In the genomic region with DNA sequence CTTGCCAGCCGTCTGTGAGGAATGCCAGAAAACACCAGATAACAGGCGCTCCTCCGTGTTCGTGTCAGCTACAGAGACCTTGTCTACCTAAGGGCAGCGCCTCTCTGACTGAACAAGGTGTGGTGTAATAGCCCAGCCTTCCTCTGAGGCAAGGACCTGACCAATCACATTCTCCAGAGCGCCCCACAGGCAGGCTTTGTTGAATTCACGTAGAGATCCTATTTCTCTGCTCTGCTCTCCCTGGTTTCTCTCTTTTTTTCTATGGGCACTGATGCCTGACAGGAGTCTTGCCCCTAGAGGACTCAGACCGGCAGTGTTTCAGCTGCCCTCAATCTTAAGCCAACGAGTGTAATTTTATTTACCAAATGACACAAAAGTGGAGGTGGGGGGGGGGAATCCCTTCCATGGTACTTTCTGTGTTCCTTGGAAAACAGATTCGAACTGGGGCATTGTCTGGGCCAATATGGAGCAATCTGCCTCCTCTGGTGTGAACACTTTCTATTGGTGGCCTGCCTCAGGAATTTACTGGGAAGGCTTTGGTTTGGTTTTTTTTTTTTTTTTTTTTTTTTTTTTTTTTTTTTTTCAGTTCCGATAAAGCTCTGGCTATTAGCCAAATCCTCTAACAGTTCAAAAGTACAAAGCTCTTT, we compare ENCODE assay signal across 10 mouse cellular contexts. TPM values are rescaled to one million over a fixed set of nuclear protein-coding genes. Genes with fewer than 3 reads are reported as not detected.
A peak's percentile ranks its signal among the peaks of the same experiment; 100 is the strongest.
DNase-seq lines count a peak whose midpoint lies in the region; ATAC-seq lines count a peak whose summit lies in the region.
"Had no signal": no experiment of that assay in that cellular context is flagged by ENCODE, and none has a peak within 500 bp of the region (broad histone marks: within the 10 kb centered on the region; RNA-seq: fewer than 3 reads in every experiment).

No protein-coding gene starts in this region.

- no peak overlapping the region for H3K9ac ChIP-seq in forebrain, embryonic 13.5 days
- H3K9ac ChIP-seq in embryonic facial prominence, embryonic 14.5 days (ENCODE audit: low read depth, low read length), result no peak overlapping the region
- H3K9ac ChIP-seq: neural tube, embryonic 12.5 days had no signal

- no peak for DNase-seq in forebrain, embryonic 10.5 days (ENCODE audit: extremely low spot score, low spot score)
- peak; percentile 43 for DNase-seq in embryonic facial prominence, embryonic 14.5 days (ENCODE audit: low spot score)
- peak; percentile 50 for DNase-seq in kidney, postnatal 10 days
- DNase-seq in thymus, postnatal 10 days (ENCODE audit: low spot score in 2 of 2), result no peak
- DNase-seq in right cerebral cortex, postnatal 25 days, result no peak
- DNase-seq in thymus, adult 18-20 months, result no peak

- ATAC-seq in forebrain, embryonic 13.5 days, result no peak
- ATAC-seq in embryonic facial prominence, embryonic 14.5 days (ENCODE audit: low read depth), result peak; percentile 70; the same call in 1 of the 2 replicates
- 0 out of 2 replicates have a peak, but pooled peaks have one; percentile 4 for ATAC-seq in megakaryocyte progenitor cell, adult 5-6 weeks (replicated peaks; ENCODE audit: poor library complexity)

- H3K4me3 ChIP-seq in forebrain, embryonic 10.5 days, result 0 out of 2 replicates have a peak overlapping the region, but pooled peaks have one; percentile 4
- H3K4me3 ChIP-seq in forebrain, embryonic 13.5 days, result no peak overlapping the region
- H3K4me3 ChIP-seq in embryonic facial prominence, embryonic 14.5 days (ENCODE audit: low read depth, low read length), result no peak overlapping the region
- H3K4me3 ChIP-seq: neural tube, embryonic 12.5 days had no signal

- 17% methylated on average over 11 of the region's 11 CpGs for WGBS in forebrain, embryonic 10.5 days
- 14% methylated on average over 11 of the region's 11 CpGs for WGBS in forebrain, embryonic 13.5 days
- 13% methylated on average over 11 of the region's 11 CpGs for WGBS in embryonic facial prominence, embryonic 14.5 days

- peaks cover 18% of the 10 kb centered on the region for H3K4me1 ChIP-seq in forebrain, embryonic 10.5 days
- H3K4me1 ChIP-seq in forebrain, embryonic 13.5 days, result no peaks in the 10 kb centered on the region; the same call in 1 of the 2 replicates
- H3K4me1 ChIP-seq in embryonic facial prominence, embryonic 14.5 days (ENCODE audit: control insufficient read depth, insufficient read depth, low read length), result no peaks in the 10 kb centered on the region
- H3K4me1 ChIP-seq: neural tube, embryonic 12.5 days had no signal

- no peaks in the 10 kb centered on the region for H3K9me3 ChIP-seq in forebrain, embryonic 10.5 days
- no peaks in the 10 kb centered on the region for H3K9me3 ChIP-seq in forebrain, embryonic 13.5 days (replicated peaks)
- H3K9me3 ChIP-seq in embryonic facial prominence, embryonic 14.5 days (ENCODE audit: control insufficient read depth, low read length), result no peaks in the 10 kb centered on the region
- H3K9me3 ChIP-seq: neural tube, embryonic 12.5 days had no signal

- no peak overlapping the region for H3K27ac ChIP-seq in forebrain, embryonic 10.5 days
- H3K27ac ChIP-seq in forebrain, embryonic 13.5 days, result no peak overlapping the region
- H3K27ac ChIP-seq in embryonic facial prominence, embryonic 14.5 days (replicated peaks; ENCODE audit: low read depth, low read length), result no peak overlapping the region
- H3K27ac ChIP-seq: neural tube, embryonic 12.5 days had no signal

- H3K4me2 ChIP-seq in forebrain, embryonic 13.5 days, result no peak overlapping the region
- peak overlapping the region; percentile 21 for H3K4me2 ChIP-seq in embryonic facial prominence, embryonic 14.5 days (ENCODE audit: low read depth, low read length)
- H3K4me2 ChIP-seq: neural tube, embryonic 12.5 days had no signal

- no peaks in the 10 kb centered on the region for H3K36me3 ChIP-seq in forebrain, embryonic 10.5 days (replicated peaks)
- H3K36me3 ChIP-seq in forebrain, embryonic 13.5 days (ENCODE audit: poor library complexity, severe bottlenecking), result no peaks in the 10 kb centered on the region
- H3K36me3 ChIP-seq in embryonic facial prominence, embryonic 14.5 days (ENCODE audit: control insufficient read depth, insufficient read depth, low read length), result no peaks in the 10 kb centered on the region
- H3K36me3 ChIP-seq: neural tube, embryonic 12.5 days had no signal

- H3K27me3 ChIP-seq in forebrain, embryonic 10.5 days (ENCODE audit: poor library complexity, severe bottlenecking), result no peaks in the 10 kb centered on the region
- 0 out of 2 replicates have a peak, but pooled peaks cover 5% of the 10 kb centered on the region for H3K27me3 ChIP-seq in forebrain, embryonic 13.5 days
- no peaks in the 10 kb centered on the region for H3K27me3 ChIP-seq in embryonic facial prominence, embryonic 14.5 days (replicated peaks; ENCODE audit: control insufficient read depth, insufficient read depth, low read length)
- H3K27me3 ChIP-seq: neural tube, embryonic 12.5 days had no signal

RNA-seq across cellular contexts. Expression of a gene that starts 0.5 kb away (rescaled TPM):
- 0.20 and 0.52 TPM in 2 replicates for polyA plus RNA-seq in forebrain, embryonic 10.5 days (2016; fragmentation: Nextera tagmentation; extraction: Ambion mirVana)
- polyA plus RNA-seq in forebrain, embryonic 13.5 days (2015; fragmentation: Nextera tagmentation; extraction: Ambion mirVana), result 0.30 and 0.31 TPM in 2 replicates
- 0.29 TPM in 2 replicates for polyA plus RNA-seq in embryonic facial prominence, embryonic 14.5 days (2014; fragmentation: Nextera tagmentation; extraction: Ambion mirVana)
- total RNA-seq in megakaryocyte progenitor cell, adult 5-6 weeks (2015), result not detected in 2 replicates
- not detected in 2 replicates for total RNA-seq in megakaryocyte progenitor cell, adult 5-6 weeks (2017)
- polyA plus RNA-seq: cortical plate, adult 2 months had no signal

RNA-seq across cellular contexts. Expression of a gene that starts 5.0 kb away (rescaled TPM):
- polyA plus RNA-seq in forebrain, embryonic 10.5 days (2016; fragmentation: Nextera tagmentation; extraction: Ambion mirVana), result 112 and 124 TPM in 2 replicates
- 63.1 and 65.7 TPM in 2 replicates for polyA plus RNA-seq in forebrain, embryonic 13.5 days (2015; fragmentation: Nextera tagmentation; extraction: Ambion mirVana)
- polyA plus RNA-seq in embryonic facial prominence, embryonic 14.5 days (2014; fragmentation: Nextera tagmentation; extraction: Ambion mirVana), result 38.9 and 41.9 TPM in 2 replicates
- total RNA-seq in megakaryocyte progenitor cell, adult 5-6 weeks (2015), result 49.3 and 64.6 TPM in 2 replicates
- 23.6 and 26.9 TPM in 2 replicates for total RNA-seq in megakaryocyte progenitor cell, adult 5-6 weeks (2017)

RNA-seq across cellular contexts. Expression of a gene that starts 13.8 kb away (rescaled TPM):
- polyA plus RNA-seq in forebrain, embryonic 10.5 days (2016; fragmentation: Nextera tagmentation; extraction: Ambion mirVana), result 0.37 and 0.41 TPM in 2 replicates
- polyA plus RNA-seq in forebrain, embryonic 13.5 days (2015; fragmentation: Nextera tagmentation; extraction: Ambion mirVana), result 0.34 and 0.46 TPM in 2 replicates
- 0.31 TPM in 1 of 2 replicates, not detected in the other for polyA plus RNA-seq in embryonic facial prominence, embryonic 14.5 days (2014; fragmentation: Nextera tagmentation; extraction: Ambion mirVana)
- 0.07 and 0.35 TPM in 2 replicates for total RNA-seq in megakaryocyte progenitor cell, adult 5-6 weeks (2015)
- 0.12 and 0.47 TPM in 2 replicates for total RNA-seq in megakaryocyte progenitor cell, adult 5-6 weeks (2017)
- polyA plus RNA-seq: neural tube, embryonic 12.5 days had no signal

RNA-seq across cellular contexts. Expression of a gene that starts 32.3 kb away (rescaled TPM):
- not detected in 2 replicates for polyA plus RNA-seq in forebrain, embryonic 10.5 days (2016; fragmentation: Nextera tagmentation; extraction: Ambion mirVana)
- polyA plus RNA-seq in forebrain, embryonic 13.5 days (2015; fragmentation: Nextera tagmentation; extraction: Ambion mirVana), result not detected in 2 replicates
- polyA plus RNA-seq in embryonic facial prominence, embryonic 14.5 days (2014; fragmentation: Nextera tagmentation; extraction: Ambion mirVana), result not detected in 2 replicates
- total RNA-seq in megakaryocyte progenitor cell, adult 5-6 weeks (2015), result not detected in 2 replicates
- not detected in 2 replicates for total RNA-seq in megakaryocyte progenitor cell, adult 5-6 weeks (2017)
- polyA plus RNA-seq: neural tube, embryonic 12.5 days had no signal

RNA-seq across cellular contexts. Expression of a gene that starts 42.2 kb away (rescaled TPM):
- polyA plus RNA-seq in forebrain, embryonic 10.5 days (2016; fragmentation: Nextera tagmentation; extraction: Ambion mirVana), result 37.1 and 39.3 TPM in 2 replicates
- polyA plus RNA-seq in forebrain, embryonic 13.5 days (2015; fragmentation: Nextera tagmentation; extraction: Ambion mirVana), result 29.5 and 31.3 TPM in 2 replicates
- polyA plus RNA-seq in embryonic facial prominence, embryonic 14.5 days (2014; fragmentation: Nextera tagmentation; extraction: Ambion mirVana), result 31.5 and 31.6 TPM in 2 replicates
- total RNA-seq in megakaryocyte progenitor cell, adult 5-6 weeks (2015), result 32.2 and 40.1 TPM in 2 replicates
- 24.3 and 31.3 TPM in 2 replicates for total RNA-seq in megakaryocyte progenitor cell, adult 5-6 weeks (2017)

Comparison
In these comparisons a context has a peak if more than half of its experiments do, and no peak if none do; other contexts are left out.
1. DNase-seq: peak in embryonic facial prominence, embryonic 14.5 days (single experiment) and kidney, postnatal 10 days (single experiment); none in forebrain, embryonic 10.5 days (single experiment), thymus, postnatal 10 days (0 of 2), right cerebral cortex, postnatal 25 days (single experiment) and thymus, adult 18-20 months (0 of 2).